Mouse (Mus musculus) gastrocnemius, postnatal 10 days (tissue): ENCODE measurements around the gene Prss12. TPM values are rescaled to one million over a fixed set of nuclear protein-coding genes. Genes with fewer than 3 reads are reported as not detected.
"Not testable (repeated sequence)": the region's sequence is repeated elsewhere in the genome, so short reads cannot be mapped to it uniquely, and the experiment has no call there.

Experiments
- DNase-seq: peaks from one replicate; pipeline ENCODE4 v3.0.0; 2021; ENCODE audit warnings: mixed read lengths
- total RNA-seq, 2 experiments: library from RNA; stranded (reverse); gene quantifications; 2 replicates each; pipeline ENCODE4 v1.2.3; 2021

The Prss12 gene
- total RNA-seq, 2 experiments from 2014 or later = 3.9 to 4.4 TPM

DNA sequence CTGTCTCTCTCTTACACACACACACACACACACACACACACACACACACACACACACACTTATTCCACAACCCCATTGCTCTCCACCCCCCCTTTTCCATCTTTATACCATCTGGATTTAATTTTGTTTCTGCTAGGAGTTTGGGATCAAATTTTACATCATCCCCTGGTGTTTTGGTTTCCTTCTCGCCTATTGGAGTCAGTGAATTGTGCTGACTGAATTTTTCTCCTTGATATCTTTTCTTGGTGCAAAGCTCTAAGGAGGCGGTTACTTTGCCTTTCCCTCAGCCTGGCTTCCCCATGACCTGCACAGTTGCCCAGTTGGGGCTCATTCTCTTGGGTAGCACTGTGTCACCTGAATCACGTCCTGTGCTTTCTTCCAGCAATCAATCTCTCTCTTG, 30.1 kb downstream of the Prss12 start:
- no peak for DNase-seq

DNA sequence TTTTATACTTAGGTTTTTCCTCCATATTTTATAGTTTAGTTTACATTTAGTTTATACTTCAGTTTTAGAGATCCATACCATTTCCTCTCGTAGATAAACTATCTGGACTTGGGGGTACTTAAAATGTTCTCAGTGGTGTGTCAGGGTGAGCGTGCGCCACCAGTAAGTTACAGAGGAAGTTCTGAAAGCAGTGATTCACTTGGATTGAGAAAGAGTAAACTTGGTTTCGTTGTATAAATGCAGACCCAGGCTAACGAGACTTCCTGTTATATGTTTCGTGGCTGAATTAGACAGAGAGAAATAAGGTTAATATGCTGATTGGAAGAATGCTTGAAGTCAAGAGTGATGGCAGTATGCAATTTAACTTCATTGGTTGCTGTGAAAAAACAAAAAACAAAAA, 34.6 kb downstream of the Prss12 start:
- no peak for DNase-seq

DNA sequence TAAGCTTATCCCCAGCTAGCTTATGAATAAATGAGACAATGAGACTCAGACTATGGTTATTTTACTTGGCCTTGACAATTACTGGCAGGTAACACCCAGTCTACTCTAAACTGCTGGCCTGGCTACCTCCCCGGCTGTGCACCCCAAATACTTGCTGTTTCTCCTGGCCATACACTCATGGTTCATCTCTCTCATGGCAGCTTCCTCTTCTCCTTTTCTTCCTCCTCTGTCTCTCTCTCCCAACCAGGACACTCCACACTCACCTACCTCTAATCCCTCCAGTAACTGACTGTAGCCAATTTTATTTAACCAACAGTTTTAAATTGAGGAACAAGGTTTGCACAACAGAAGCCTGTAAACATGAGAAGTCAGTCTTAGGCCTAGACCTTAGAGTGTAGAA, 45.1 kb downstream of the Prss12 start:
- DNase-seq = no peak

DNA sequence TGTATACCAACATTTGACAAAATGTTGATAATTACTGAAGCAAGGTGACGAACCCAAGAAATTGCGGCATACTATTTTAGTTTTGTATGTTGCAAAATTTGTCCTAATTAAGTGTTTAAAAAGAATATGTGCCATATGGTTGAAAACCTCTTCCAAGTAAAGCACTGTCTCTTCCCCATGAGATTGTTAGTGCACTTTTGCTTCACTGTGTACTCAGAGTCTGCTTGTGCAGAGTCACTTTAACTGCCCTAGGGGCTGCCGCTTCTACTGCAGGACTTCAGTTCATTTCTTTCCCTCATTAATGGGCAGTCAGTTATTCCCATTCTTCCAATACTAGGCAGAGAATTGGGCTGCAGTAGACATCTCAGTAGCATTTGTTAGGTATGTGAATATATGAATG, 46.5 kb downstream of the Prss12 start:
- DNase-seq = no peak

DNA sequence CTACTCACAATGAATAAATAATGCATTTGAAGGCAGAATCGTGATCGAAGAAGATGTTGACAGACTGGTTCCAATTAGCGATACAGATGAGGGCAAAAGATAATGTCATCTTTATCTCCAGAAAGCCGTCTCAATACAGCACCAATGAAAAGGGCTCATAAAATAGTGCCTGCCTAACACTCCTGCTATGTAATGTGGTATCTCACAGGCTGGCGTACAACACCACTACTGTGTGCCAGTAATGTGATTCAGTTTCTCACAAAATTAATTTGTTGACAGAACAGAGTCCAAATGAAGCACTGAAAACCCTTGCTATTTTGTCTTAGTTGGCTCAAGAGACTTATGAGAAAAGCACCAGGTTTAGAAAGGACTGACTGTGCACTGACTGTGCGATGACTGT, 48.4 kb downstream of the Prss12 start:
- DNase-seq = no peak

DNA sequence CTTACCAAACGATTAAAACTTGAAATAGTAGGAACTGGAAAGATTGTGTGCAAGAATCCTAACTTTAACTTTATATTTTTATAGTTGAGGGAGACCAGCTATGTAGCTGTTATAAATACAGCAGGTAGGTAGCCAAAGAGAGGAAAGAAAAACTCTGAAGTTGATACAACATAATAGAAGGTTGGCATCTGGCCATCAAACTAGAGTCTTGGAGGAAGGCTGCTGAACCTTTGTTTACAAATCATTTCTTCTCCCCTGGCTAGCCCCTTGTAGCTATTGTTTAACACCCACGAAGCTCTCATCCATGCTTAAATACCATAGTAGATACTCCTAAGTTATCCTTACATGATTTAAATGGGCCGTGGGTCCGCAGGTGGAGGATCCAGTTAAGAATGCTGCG, 52.1 kb downstream of the Prss12 start:
- DNase-seq = no peak

DNA sequence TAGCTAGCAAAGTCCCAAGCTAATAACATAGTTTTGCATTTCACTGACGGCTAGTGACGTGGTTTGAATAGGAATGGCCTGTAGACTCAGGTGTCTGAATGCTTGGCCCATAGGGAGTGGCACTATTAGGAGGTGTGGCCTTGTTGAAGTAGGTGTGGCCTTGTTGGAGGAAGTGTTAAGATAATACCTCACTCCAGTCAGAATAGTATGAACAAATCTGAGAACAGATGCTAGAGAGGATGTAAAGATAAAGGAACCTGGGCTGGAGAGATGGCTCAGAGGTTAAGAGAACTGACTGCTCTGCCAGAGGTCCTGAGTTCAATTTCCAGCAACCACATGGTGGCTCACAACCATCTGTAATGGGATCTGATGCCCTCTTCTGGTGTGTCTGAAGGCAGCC, 55.1 kb downstream of the Prss12 start:
- DNase-seq = not testable (repeated sequence)

DNA sequence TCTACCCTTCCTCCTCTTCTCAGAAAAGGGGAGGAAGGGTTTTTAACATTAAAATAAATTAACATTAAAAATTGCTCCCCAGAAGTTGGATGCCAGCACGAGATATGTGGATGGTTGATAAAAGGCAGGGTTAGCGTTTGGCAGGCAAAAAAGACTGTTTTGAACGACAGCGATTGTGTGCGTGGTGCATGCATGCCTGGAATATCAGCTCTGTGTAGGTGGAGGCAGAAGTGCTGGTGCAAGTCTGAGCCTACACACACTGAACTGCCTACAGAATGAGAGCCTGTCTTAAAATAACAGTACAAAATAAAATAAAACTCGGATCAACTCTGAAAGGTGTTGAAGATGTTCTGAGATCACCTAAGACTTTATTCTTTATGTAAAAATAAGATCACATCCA, 57.2 kb downstream of the Prss12 start:
- no peak for DNase-seq

DNA sequence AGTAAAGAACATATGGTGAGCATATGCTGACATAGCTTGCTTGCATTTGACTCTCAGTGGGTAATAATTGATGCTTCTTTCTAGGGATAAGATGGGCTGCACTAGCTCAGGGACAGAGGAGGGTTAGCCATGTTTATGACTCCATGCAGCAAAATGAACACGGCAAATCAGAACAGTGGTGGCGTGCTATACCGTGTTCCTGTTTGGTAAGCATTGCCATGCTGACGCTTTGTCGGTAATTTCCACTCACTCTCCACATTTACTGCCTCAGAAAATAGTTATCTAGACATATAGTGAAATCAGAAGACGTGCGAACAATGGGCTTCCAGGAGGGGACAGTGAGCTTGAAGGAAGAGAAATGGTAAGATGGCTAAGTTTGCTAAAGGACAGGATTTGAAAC, 58.1 kb downstream of the Prss12 start:
- no peak for DNase-seq

DNA sequence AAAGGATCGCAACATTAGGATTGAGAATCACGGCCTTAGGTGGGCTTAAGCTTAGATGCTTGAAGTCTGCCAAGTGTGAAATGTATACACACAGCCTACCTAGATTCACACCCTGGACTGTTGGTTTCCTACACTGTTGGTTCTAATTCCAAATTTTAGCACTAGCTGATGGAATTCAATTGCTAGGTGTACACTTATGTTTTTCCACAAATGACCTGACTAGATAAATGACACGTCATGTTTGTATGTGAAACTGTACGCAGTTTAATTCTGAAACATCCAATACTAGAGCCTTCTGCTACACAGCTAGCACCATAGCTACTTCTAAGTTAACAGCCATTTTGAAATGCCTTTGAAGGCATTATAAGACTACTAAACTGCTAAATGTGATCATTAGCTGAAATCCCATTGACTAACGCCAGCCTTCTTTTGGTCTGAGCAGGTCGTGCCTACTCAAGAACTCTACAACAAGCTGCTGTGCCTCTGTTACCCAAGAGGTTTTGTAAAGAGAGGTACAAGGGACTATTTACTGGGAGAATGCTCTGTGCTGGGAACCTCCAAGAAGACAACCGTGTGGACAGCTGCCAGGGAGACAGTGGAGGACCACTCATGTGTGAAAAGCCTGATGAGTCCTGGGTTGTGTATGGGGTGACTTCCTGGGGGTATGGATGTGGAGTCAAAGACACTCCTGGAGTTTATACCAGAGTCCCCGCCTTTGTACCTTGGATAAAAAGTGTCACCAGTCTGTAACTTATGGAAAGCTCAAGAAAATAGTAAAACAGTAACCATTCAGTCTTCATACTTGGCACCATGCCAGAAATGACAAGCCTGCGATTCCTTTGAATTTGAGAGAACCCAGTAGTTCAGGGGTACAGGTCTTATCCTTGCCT, 59.3 kb downstream of the Prss12 start:
- DNase-seq = peak; percentile 18

DNA sequence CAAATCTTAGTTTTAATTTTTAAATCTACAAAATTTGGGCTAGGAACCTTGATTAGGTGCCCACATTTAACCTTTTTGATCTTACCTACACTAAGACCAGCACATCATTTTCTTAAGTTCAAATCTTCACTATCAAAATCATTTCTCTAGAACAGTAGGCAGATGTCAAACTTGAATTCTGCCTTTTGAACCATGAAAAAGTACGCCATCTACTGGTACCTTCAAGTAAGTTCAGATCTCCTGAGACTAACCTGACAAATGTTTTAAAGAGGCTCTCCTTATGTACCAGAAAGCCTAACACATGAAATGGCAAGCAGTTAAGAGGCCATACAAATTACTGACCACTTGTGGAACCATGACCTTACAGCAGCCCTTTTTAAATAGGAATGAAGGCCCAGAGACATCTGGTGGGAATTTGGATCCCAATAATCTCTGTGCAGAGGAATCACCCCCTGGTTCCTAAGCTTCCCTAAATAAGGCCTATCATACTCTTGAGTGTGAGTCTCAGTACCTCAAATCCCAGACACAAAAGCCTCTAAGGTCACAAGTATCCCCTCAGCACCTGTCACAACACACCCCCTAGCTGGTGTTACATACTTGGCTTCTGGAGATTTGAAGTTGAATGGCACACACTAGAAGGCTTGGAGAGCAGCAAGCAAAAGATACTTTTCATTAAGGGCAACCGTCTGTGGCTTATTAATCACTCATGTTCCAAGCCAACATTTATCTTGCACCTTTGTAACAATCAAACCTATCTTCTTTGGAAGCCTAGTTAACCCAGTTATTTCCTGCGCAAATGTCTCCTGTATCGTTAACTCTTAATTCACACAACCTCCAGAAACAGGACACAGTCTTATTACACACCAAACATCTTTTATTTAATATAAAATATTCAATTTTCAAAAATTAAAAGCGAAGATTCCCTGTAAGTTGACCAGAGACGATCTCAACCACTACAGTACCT, 60.3 kb downstream of the Prss12 start:
- no peak for DNase-seq

DNA sequence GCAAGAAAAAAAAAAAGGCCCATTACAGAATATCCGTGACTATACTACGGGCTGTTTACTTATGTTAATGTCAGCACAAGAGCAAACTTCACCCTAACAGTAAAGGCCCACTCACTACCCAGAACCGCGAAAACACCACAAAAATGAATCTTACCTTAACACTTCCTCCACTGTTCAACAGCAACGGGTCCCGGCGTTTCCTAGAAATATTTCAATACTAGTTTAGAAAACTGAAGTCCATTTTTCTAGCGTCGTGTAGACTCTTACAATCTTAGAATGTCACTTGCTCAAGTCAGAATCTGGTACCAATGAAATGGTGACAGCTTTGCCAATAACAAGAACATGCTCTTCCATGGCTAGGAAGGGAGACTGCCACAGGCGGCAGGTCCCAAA, 60.9 kb downstream of the Prss12 start:
- no peak for DNase-seq

DNA sequence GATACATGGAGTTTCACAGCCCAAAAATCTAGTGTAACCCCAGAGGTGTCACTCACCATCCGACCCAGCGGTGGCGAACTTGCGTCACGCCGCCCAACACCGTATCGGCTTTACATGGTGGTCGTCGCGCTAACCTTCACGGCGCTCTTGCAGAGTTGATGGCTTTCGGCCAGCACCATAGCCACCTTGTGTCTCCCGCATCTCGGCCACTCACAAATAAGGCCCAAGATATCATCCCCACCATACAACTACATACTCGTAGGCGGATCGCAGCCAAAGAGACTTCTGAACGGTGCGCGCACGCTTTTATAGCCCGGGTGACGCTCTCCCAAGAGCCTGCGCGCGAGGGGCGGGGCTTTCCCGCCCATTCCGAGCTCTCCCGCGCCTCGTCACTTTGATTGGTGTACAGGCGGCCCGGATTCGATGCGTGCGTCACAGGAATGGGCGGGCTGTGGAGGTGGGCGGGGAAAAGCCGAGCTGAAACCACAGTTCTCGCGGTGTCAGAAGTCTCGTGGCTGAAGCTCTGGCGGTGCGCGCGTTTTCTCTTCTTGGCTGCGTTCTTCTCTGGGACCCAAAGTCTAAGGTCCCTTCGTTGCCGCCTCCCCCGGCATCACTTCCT, 61.5 kb downstream of the Prss12 start:
- DNase-seq = peak; percentile 99

DNA sequence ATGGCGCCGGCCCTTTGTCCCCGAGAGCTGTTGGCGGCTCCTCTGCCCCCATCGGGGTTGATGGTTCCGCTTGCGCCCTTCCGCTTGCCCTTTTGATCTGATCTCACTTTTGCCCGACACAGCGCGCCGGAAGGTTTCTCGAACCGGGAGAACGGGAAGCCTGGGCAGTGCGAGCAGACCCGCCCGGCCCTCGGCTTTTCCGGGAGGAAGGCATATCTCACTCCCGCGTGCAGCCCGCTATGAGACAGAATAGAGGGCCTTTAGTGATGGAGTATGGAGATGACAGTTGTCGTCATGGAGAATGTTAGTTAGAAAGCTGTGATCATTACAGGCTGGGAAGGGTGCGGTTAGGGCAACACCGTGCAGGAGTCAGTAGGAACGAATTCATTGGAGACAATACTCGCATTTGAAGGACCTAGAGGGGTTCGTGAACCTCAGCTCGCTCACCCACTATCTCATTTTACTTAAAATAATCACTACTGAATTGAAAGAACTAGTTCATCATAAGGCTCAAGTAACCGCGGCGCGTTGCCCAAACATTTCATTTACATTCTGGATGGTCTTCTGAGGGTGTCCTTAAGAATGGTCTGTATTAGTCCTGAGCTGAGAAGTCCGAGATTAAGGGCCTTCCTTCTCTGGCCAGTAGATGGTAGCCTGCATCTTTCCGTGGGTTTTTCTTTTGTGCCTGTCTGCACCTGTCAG, 62.1 kb downstream of the Prss12 start:
- no peak for DNase-seq

DNA sequence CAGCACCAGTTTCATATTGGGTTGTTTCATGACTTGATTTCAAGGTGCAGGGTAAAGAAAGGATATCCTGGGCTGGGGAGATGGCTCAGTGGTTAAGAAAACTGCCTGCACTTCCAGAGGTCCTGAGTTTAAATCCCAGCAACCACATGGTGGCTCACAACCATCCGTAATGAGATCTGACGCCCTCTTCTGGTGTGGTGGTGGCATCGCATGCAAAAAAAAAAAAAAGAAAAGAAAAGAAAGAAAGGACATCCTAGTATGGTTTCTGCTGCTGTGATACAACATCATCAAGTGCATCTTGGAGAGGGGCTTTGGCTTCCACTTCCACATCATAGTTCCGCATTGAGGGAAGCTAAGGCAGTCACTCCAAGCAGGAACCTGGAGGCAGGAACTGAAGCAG, 65.1 kb downstream of the Prss12 start:
- no peak for DNase-seq

DNA sequence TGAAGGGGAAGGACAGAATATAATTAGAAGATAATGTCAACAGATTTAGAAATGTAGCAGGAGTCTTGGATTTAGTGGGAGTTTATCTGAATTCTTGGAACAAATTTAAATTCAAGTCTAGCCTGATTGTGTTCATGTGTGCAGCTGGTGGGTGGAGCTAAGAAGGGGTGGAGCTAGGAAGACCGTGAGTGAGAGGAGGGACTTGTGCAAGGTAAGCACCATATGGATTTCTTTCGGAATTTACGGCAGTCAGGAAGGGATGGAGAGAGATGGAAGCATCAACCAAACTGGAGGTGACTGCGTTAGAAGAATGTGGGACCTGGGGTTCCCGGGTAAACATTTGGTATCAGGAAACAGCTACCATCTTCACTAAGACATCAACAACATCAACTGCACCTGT, 68.2 kb downstream of the Prss12 start:
- no peak for DNase-seq

DNA sequence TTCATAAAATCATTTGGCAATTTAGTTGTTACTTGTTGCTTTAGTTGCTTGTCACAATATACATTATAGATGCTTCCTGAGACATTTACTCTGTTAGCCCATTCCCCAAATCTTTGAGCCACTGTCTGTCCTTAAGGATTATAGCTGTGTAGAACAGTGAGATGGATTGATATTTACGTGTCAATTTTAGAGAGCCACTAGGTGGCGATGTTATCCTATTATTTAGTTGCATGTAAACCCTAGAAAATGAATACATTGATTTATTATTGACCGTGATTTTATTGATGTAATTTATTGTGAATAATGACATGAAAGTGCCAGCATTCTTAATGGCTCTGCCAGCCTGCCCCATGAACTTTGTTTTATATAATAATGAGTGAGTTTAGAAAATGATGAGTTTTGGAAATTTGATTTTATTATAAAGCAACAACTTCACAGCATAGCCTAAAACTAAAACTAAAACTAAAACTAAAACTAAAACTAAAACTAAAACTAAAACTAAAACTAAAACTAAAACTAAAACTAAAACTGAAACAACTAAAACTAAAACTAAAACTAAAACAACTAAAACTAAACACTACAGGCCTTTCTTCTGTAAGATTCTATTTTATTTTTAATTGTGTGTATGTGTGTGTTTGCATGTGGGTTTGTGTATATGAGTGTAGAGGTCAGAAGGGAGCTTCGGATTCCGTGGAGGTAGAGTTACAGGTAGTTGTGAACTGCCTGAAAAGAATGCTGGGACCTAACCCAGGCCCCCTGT, 69.1 kb downstream of the Prss12 start:
- DNase-seq = peak; percentile 28

DNA sequence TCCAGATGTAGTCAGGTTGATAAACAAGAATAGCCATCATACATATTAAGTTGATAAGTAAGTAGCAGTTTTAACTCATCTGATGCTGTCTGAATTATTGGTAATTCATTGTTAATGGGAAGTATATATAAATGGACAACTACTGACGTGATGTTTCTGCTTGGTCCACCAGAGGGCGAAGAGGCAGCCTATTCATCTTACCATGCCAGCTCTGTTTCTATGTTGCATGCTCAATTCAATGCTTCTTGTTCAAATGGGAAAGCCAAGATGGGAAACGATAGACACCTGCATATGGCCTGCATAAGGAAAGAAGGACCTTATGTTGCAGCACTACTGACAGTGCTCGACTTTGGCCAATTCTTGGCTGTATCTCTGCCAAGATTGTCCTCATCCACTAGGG, 70.1 kb downstream of the Prss12 start:
- DNase-seq = peak; percentile 11

DNA sequence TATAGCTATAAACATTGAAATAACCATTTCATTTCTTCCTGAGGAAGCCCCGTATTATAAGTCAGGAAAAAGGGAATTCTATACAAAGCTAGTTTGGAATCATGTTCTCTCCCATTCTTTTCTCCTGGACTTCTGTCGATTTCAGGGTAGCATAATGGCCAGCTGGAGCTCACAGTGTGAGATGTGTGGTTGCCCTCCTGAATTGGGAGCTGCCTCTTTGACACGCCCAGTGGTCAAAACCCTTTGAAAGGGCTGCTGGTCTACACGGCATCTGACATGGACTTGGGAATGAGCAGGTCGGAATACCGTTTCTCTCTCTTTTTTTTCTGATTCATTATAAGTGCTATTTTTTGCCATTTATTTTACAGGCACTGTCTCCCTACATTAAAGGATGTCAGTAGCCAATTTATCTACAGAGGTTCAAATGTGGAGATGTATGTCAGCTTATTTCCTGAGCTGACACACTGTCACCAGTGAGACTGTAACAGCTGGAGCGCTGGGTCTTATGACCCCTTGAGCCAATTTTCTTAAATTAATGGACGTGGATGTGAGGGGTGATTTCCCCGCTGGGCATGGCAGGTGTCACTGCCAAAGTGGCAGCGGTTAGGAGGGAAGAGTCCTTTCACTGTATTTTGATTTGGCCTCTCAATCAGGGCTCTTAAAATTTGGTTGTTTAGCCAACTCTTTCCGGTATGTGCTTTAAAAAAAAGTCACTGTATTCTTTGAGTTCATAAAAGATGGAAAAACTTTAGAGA, 79.8 kb downstream of the Prss12 start:
- DNase-seq = no peak

DNA sequence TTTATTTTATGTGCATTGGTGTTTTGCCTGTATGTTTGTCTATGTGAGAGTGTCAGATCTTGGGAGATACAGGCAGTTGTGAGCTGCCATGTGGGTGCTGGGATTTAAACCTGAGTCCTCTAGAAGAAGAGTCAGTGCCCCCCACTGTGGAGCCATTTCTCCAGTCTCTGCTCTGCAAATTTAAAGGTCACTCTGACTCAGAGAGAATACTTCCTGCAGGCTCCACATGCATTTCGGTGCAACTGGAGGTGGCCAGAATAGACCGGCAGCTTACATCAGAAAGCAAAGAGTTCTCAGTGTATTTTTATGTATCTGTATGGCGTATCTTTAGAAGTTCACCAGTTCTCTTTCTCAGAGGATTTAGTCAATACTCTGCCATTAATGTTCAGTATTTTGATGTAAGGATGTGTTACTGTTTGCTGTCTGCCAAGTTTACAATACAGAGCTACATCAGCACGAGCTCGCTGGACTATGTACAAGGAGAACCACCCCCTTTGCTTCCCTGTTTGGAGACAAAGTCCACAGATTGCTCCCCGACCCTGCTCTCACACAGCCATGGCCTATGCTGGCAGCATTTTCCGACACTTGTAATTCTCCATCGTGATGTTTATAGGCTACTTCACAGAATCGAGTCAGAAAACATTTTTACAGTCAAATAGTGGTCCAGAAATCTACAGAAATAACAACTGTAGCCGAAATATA, 81.2 kb downstream of the Prss12 start:
- DNase-seq = no peak
